Mouse (Mus musculus) liver, postnatal 0 days (tissue): ENCODE measurements at regions not wholly inside any gene's neighbourhood (a gene's known extent, or its start where the extent isn't known, plus 50 kb on each side); places are given as distances from the start of the nearest gene placed in this dataset.

Experiments used
- CTCF ChIP-seq: sonication (generic); IDR thresholded peaks from 2 replicates; pipeline ENCODE4 v1.5.1; 2016; ENCODE audit warnings: antibody characterized with exemption, low read depth
- EP300 ChIP-seq: IDR thresholded peaks from 2 replicates; pipeline ENCODE4 v1.6.1; 2016; ENCODE audit warnings: antibody characterized with exemption, low read depth, mild to moderate bottlenecking

- TF ChIP-seq CTCF (no peak), EP300 (no peak)
Observed at GRCm38 (mm10) chr15:3755636-3756035, 172.3 kb upstream of the Ghr start.
